ENCODE assay signal across 8 mouse cellular contexts in genomic region chr9:44084236-44084635, GRCm38 (mm10). TPM values are rescaled to one million over a fixed set of nuclear protein-coding genes. Genes with fewer than 3 reads are reported as not detected.
A peak's percentile ranks its signal among the peaks of the same experiment; 100 is the strongest.
DNase-seq lines count a peak whose midpoint lies in the region; ATAC-seq and TF ChIP-seq lines count a peak whose summit lies in the region.

No protein-coding gene starts in this region.

- TF ChIP-seq EP300 in heart, postnatal 0 days (IDR thresholded peaks at IDR 0.05; ENCODE audit: low read depth) = no peak

- peak overlapping the region; percentile 95 for H3K4me2 ChIP-seq in heart, postnatal 0 days (ENCODE audit: low read depth, low read length)
- peak overlapping the region; percentile 92 for H3K4me2 ChIP-seq in hindbrain, embryonic 11.5 days (replicated peaks; ENCODE audit: low read depth, low read length)
- peak overlapping the region; percentile 98 for H3K4me2 ChIP-seq in midbrain, embryonic 12.5 days (replicated peaks)

- WGBS in heart, postnatal 0 days = under 1% methylated on average over 14 of the region's 14 CpGs
- under 1% methylated on average over 14 of the region's 14 CpGs for WGBS in hindbrain, embryonic 11.5 days
- WGBS in midbrain, embryonic 12.5 days = 1% methylated on average over 14 of the region's 14 CpGs

- no peak for TF ChIP-seq CTCF in heart, postnatal 0 days (IDR thresholded peaks at IDR 0.05; ENCODE audit: low read depth)
- no peak for TF ChIP-seq CTCF in Patski (IDR thresholded peaks at IDR 0.05)

- ATAC-seq in heart, postnatal 0 days (ENCODE audit: insufficient read depth, low read depth) = no peak
- peak; percentile 10 for ATAC-seq in Patski
- peak; percentile 45; the same call in 1 of the 2 replicates for ATAC-seq in hindbrain, embryonic 11.5 days (ENCODE audit: low FRiP score)
- peak; percentile 20; the same call in 1 of the 2 replicates for ATAC-seq in midbrain, embryonic 12.5 days (ENCODE audit: low FRiP score, low read depth)

- in situ Hi-C loops in Patski (cut with MboI; ENCODE audit: low pct_unique_long_range_greater_than_20kb) = no loop called here

- H3K27ac ChIP-seq in heart, postnatal 0 days (ENCODE audit: low read depth) = peak overlapping the region; percentile 97
- H3K27ac ChIP-seq in hindbrain, embryonic 11.5 days (ENCODE audit: low read depth, low read length) = no peak overlapping the region
- H3K27ac ChIP-seq in midbrain, embryonic 12.5 days (replicated peaks) = no peak overlapping the region

- peak overlapping the region; percentile 96; the same call in 1 of the 2 replicates for H3K9ac ChIP-seq in heart, postnatal 0 days (replicated peaks; ENCODE audit: low read depth, low read length)
- H3K9ac ChIP-seq in hindbrain, embryonic 11.5 days (ENCODE audit: low read depth, low read length) = no peak overlapping the region
- peak overlapping the region; percentile 72; the same call in 1 of the 2 replicates for H3K9ac ChIP-seq in midbrain, embryonic 12.5 days (replicated peaks)

- DNase-seq in heart, postnatal 0 days (ENCODE audit: low spot score) = no peak
- DNase-seq in heart, adult 8-10 months (ENCODE audit: low spot score) = no peak
- DNase-seq in Patski (ENCODE audit: low read depth, low spot score) = no peak
- DNase-seq in hindbrain, embryonic 11.5 days (ENCODE audit: low spot score) = no peak
- no peak for DNase-seq in cerebellum, adult 9-10 months
- no peak for DNase-seq in cerebellum, adult 8-10 months
- DNase-seq in frontal cortex, postnatal 14 days (ENCODE audit: low spot score in 2 of 2) = no peak

- CTCF ChIA-PET in Patski (lab: Charles Lee) = interaction anchor here (1.3 to 1.4 kb wide), 2 partner anchors 15 to 35 kb away, joined by 3 read pairs; no protein-coding TSS in a partner anchor

- peak overlapping the region; percentile 79 for H3K4me3 ChIP-seq in heart, postnatal 0 days (ENCODE audit: low read depth, low read length)
- peak overlapping the region; percentile 48 for H3K4me3 ChIP-seq in hindbrain, embryonic 11.5 days (ENCODE audit: low read depth, low read length)
- peak overlapping the region; percentile 60 for H3K4me3 ChIP-seq in midbrain, embryonic 12.5 days

- POLR2A ChIA-PET in Patski (lab: Charles Lee) = no interaction called here

- peaks cover 60% of the 10 kb centered on the region for H3K4me1 ChIP-seq in heart, postnatal 0 days (ENCODE audit: control insufficient read depth, insufficient read depth)
- H3K4me1 ChIP-seq in hindbrain, embryonic 11.5 days (replicated peaks; ENCODE audit: control insufficient read depth, insufficient read depth, low read length) = peaks cover 11% of the 10 kb centered on the region; the same call in 1 of the 2 replicates
- H3K4me1 ChIP-seq in midbrain, embryonic 12.5 days = peaks cover 48% of the 10 kb centered on the region

- no peaks in the 10 kb centered on the region for H3K9me3 ChIP-seq in heart, postnatal 0 days (replicated peaks; ENCODE audit: control insufficient read depth, low read length)
- no peaks in the 10 kb centered on the region for H3K9me3 ChIP-seq in hindbrain, embryonic 11.5 days (ENCODE audit: control insufficient read depth, low read length)
- H3K9me3 ChIP-seq in midbrain, embryonic 12.5 days = no peaks in the 10 kb centered on the region

- H3K36me3 ChIP-seq in heart, postnatal 0 days (replicated peaks; ENCODE audit: control insufficient read depth, insufficient read depth, low read length) = no peaks in the 10 kb centered on the region
- no peaks in the 10 kb centered on the region for H3K36me3 ChIP-seq in hindbrain, embryonic 11.5 days (ENCODE audit: control insufficient read depth, insufficient read depth, low read length)
- H3K36me3 ChIP-seq in midbrain, embryonic 12.5 days = no peaks in the 10 kb centered on the region

- H3K27me3 ChIP-seq in heart, postnatal 0 days (ENCODE audit: control insufficient read depth, insufficient read depth, low read length) = no peaks in the 10 kb centered on the region
- H3K27me3 ChIP-seq in Patski = no peaks in the 10 kb centered on the region
- peaks cover 27% of the 10 kb centered on the region for H3K27me3 ChIP-seq in hindbrain, embryonic 11.5 days (ENCODE audit: control insufficient read depth, insufficient read depth, low read length)
- peaks cover 85% of the 10 kb centered on the region for H3K27me3 ChIP-seq in midbrain, embryonic 12.5 days

RNA-seq across cellular contexts. Expression of gene Mfrp, which starts 17.3 kb away (rescaled TPM):
- not detected in 2 replicates for total RNA-seq in heart, postnatal 0 days (2014; rRNA removed; ENCODE audit: low replicate concordance)
- polyA plus RNA-seq in heart, postnatal 0 days (2015; fragmentation: Nextera tagmentation; extraction: Ambion mirVana) = not detected in 2 replicates
- total RNA-seq in heart, adult 8-10 months (2022) = not detected
- polyA plus RNA-seq in Patski (2021) = 0.12 TPM
- polyA plus RNA-seq in hindbrain, embryonic 11.5 days (2014; fragmentation: Nextera tagmentation; extraction: Ambion mirVana) = 0.10 and 0.23 TPM in 2 replicates
- 0.10 TPM in 1 of 2 replicates, not detected in the other for polyA plus RNA-seq in midbrain, embryonic 12.5 days (2016; fragmentation: Nextera tagmentation; extraction: Ambion mirVana)

RNA-seq across cellular contexts. Expression of gene Usp2, which starts 17.4 kb away (rescaled TPM):
- total RNA-seq in heart, postnatal 0 days (2014; rRNA removed; ENCODE audit: low replicate concordance) = 44.9 and 48.6 TPM in 2 replicates
- 114 and 121 TPM in 2 replicates for polyA plus RNA-seq in heart, postnatal 0 days (2015; fragmentation: Nextera tagmentation; extraction: Ambion mirVana)
- 100 to 1,000 TPM; 160 to 205 (median 195) TPM for total RNA-seq in heart, adult 8-10 months (2022)
- 1.7 TPM for polyA plus RNA-seq in Patski (2021)
- polyA plus RNA-seq in hindbrain, embryonic 11.5 days (2014; fragmentation: Nextera tagmentation; extraction: Ambion mirVana) = 11.4 and 13.9 TPM in 2 replicates
- 6.4 and 12.5 TPM in 2 replicates for polyA plus RNA-seq in midbrain, embryonic 12.5 days (2016; fragmentation: Nextera tagmentation; extraction: Ambion mirVana)

RNA-seq across cellular contexts. Expression of gene C1qtnf5, which starts 22.8 kb away (rescaled TPM):
- total RNA-seq in heart, postnatal 0 days (2014; rRNA removed; ENCODE audit: low replicate concordance) = 9.0 TPM in 2 replicates
- polyA plus RNA-seq in heart, postnatal 0 days (2015; fragmentation: Nextera tagmentation; extraction: Ambion mirVana) = 4.1 and 4.5 TPM in 2 replicates
- 10 to 100 TPM in 1 of 4 experiments, 1 to 10 TPM in 3; 7.6 to 12.9 (median 8.9) TPM for total RNA-seq in heart, adult 8-10 months (2022)
- 0.15 TPM for polyA plus RNA-seq in Patski (2021)
- polyA plus RNA-seq in hindbrain, embryonic 11.5 days (2014; fragmentation: Nextera tagmentation; extraction: Ambion mirVana) = 0.82 and 1.2 TPM in 2 replicates
- polyA plus RNA-seq in midbrain, embryonic 12.5 days (2016; fragmentation: Nextera tagmentation; extraction: Ambion mirVana) = 1.3 TPM in 2 replicates

RNA-seq across cellular contexts. Expression of gene Gm49380, which starts 29.1 kb away (rescaled TPM):
- total RNA-seq in heart, postnatal 0 days (2014; rRNA removed; ENCODE audit: low replicate concordance) = not detected in 2 replicates
- polyA plus RNA-seq in heart, postnatal 0 days (2015; fragmentation: Nextera tagmentation; extraction: Ambion mirVana) = 0.10 TPM in 1 of 2 replicates, not detected in the other
- under 1 TPM; 0.11 to 0.47 (median 0.30) TPM for total RNA-seq in heart, adult 8-10 months (2022)
- 0.08 TPM for polyA plus RNA-seq in Patski (2021)
- polyA plus RNA-seq in hindbrain, embryonic 11.5 days (2014; fragmentation: Nextera tagmentation; extraction: Ambion mirVana) = 0.29 and 0.38 TPM in 2 replicates
- polyA plus RNA-seq in midbrain, embryonic 12.5 days (2016; fragmentation: Nextera tagmentation; extraction: Ambion mirVana) = 0.24 and 0.43 TPM in 2 replicates

RNA-seq across cellular contexts. Expression of gene Rnf26, which starts 29.1 kb away (rescaled TPM):
- total RNA-seq in heart, postnatal 0 days (2014; rRNA removed; ENCODE audit: low replicate concordance) = 13.0 and 16.6 TPM in 2 replicates
- polyA plus RNA-seq in heart, postnatal 0 days (2015; fragmentation: Nextera tagmentation; extraction: Ambion mirVana) = 13.7 and 14.1 TPM in 2 replicates
- total RNA-seq in heart, adult 8-10 months (2022) = 1 to 10 TPM; 5.2 to 7.0 (median 6.4) TPM
- polyA plus RNA-seq in Patski (2021) = 38.4 TPM
- 43.7 and 51.8 TPM in 2 replicates for polyA plus RNA-seq in hindbrain, embryonic 11.5 days (2014; fragmentation: Nextera tagmentation; extraction: Ambion mirVana)
- 60.6 and 64.2 TPM in 2 replicates for polyA plus RNA-seq in midbrain, embryonic 12.5 days (2016; fragmentation: Nextera tagmentation; extraction: Ambion mirVana)
